Mouse (Mus musculus) MEL (cell line): ENCODE measurements around the gene Paxbp1. TPM values are rescaled to one million over a fixed set of nuclear protein-coding genes. Genes with fewer than 3 reads are reported as not detected.
A peak's percentile ranks its signal among the peaks of the same experiment; 100 is the strongest.

Experiments used
- DNase-seq: peaks from one replicate; pipeline ENCODE4 v3.0.0; 2011; ENCODE audit warnings: low read depth, low spot score
- H3K27ac ChIP-seq: 2 replicates; pipeline ENCODE4 v1.5.1; 2012; ENCODE audit warnings: low read depth, mild to moderate bottlenecking, control low read depth, low read length, moderate library complexity; ENCODE audit not compliant: control insufficient read depth
- H3K27me3 ChIP-seq, 2 experiments: fragments of 150-350 bp in 1 of 2; sonication (generic) in 1 of 2; 2 replicates each; pipeline ENCODE4 v1.6.1; 2012; ENCODE audit warnings: low read length in 2 of 2, mild to moderate bottlenecking in 2 of 2, improper control_type of control experiment in 1 of 2, moderate library complexity in 1 of 2; ENCODE audit not compliant: insufficient read depth in 2 of 2, control insufficient read depth in 1 of 2
- H3K36me3 ChIP-seq, 2 experiments: 2 replicates each; pipeline ENCODE4 v1.6.1; 2012 to 2014; ENCODE audit warnings: low read length in 2 of 2, improper control_type of control experiment in 1 of 2, inconsistent platforms in 1 of 2, mild to moderate bottlenecking in 1 of 2; ENCODE audit not compliant: insufficient read depth in 2 of 2, control insufficient read depth in 1 of 2
- H3K4me1 ChIP-seq, 2 experiments: fragments of 150-350 bp in 1 of 2; sonication (generic) in 1 of 2; 2 replicates each; pipeline ENCODE4 v1.6.1; 2012; ENCODE audit warnings: low read length in 2 of 2, improper control_type of control experiment in 1 of 2, mild to moderate bottlenecking in 1 of 2; ENCODE audit not compliant: insufficient read depth in 2 of 2, control insufficient read depth in 1 of 2
- H3K4me3 ChIP-seq, 2 experiments: fragments of 150-350 bp in 1 of 2; sonication (generic) in 1 of 2; 2 replicates each; pipeline ENCODE4 v1.5.1; 2012; ENCODE audit warnings: low read depth in 2 of 2, low read length in 2 of 2, mild to moderate bottlenecking in 2 of 2, moderate library complexity in 2 of 2, control low read depth in 1 of 2, improper control_type of control experiment in 1 of 2; ENCODE audit not compliant: control insufficient read depth in 1 of 2, insufficient read depth in 1 of 2
- H3K79me2 ChIP-seq: 2 replicates; pipeline ENCODE4 v1.6.1; 2012; ENCODE audit warnings: mild to moderate bottlenecking, low read length, moderate library complexity; ENCODE audit not compliant: control insufficient read depth, poor library complexity, insufficient read depth
- H3K9ac ChIP-seq: 2 replicates; pipeline ENCODE4 v1.6.1; 2012; ENCODE audit warnings: low read depth, mild to moderate bottlenecking, control low read depth, low read length, moderate library complexity; ENCODE audit not compliant: control insufficient read depth, poor library complexity, severe bottlenecking
- H3K9me3 ChIP-seq: fragments of 150-350 bp; sonication (generic); replicated peaks from 2 replicates; pipeline ENCODE4 v1.6.1; 2012; ENCODE audit warnings: mild to moderate bottlenecking, low read length, improper control_type of control experiment, moderate library complexity; ENCODE audit not compliant: insufficient read depth
- BHLHE40 ChIP-seq: IDR thresholded peaks from 2 replicates; pipeline ENCODE4 v1.6.1; 2012; ENCODE audit warnings: low read depth, mild to moderate bottlenecking, inconsistent platforms, low read length, improper control_type of control experiment, borderline replicate concordance
- CHD1 ChIP-seq: IDR thresholded peaks from 2 replicates; pipeline ENCODE4 v1.6.1; 2012; ENCODE audit warnings: low read depth, mild to moderate bottlenecking, inconsistent platforms, low read length, improper control_type of control experiment
- CHD2 ChIP-seq: IDR thresholded peaks from 2 replicates; pipeline ENCODE4 v1.6.1; 2011; ENCODE audit warnings: low read length, improper control_type of control experiment
- CTCF ChIP-seq, 3 experiments: IDR thresholded peaks in 2 of 3; conservative IDR thresholded peaks in 1 of 3; 2 replicates each; pipeline ENCODE4 v1.5.1; 2011 to 2012; ENCODE audit warnings: low read length in 3 of 3, low read depth in 2 of 3, mild to moderate bottlenecking in 2 of 3, improper control_type of control experiment in 1 of 3, inconsistent platforms in 1 of 3, mixed read lengths in 1 of 3, moderate library complexity in 1 of 3; ENCODE audit not compliant: control insufficient read depth in 1 of 3, insufficient read depth in 1 of 3, poor library complexity in 1 of 3, severe bottlenecking in 1 of 3
- E2F4 ChIP-seq: IDR thresholded peaks from 2 replicates; pipeline ENCODE4 v1.6.1; 2011; ENCODE audit warnings: low read depth, low read length, improper control_type of control experiment, borderline replicate concordance
- ELF1 ChIP-seq: IDR thresholded peaks from 2 replicates; pipeline ENCODE4 v1.6.1; 2014; ENCODE audit warnings: low read depth, mild to moderate bottlenecking, inconsistent platforms, low read length, improper control_type of control experiment, moderate library complexity
- ETS1 ChIP-seq: IDR thresholded peaks from 2 replicates; pipeline ENCODE4 v1.6.1; 2012; ENCODE audit warnings: low read depth, mild to moderate bottlenecking, inconsistent platforms, low read length, improper control_type of control experiment, moderate library complexity
- GABPA ChIP-seq: IDR thresholded peaks from 2 replicates; pipeline ENCODE4 v1.6.1; 2012; ENCODE audit warnings: low read depth, mild to moderate bottlenecking, inconsistent platforms, low read length, improper control_type of control experiment, moderate library complexity
- HCFC1 ChIP-seq: IDR thresholded peaks from 2 replicates; pipeline ENCODE4 v1.6.1; 2012; ENCODE audit warnings: low read depth, mild to moderate bottlenecking, inconsistent platforms, low read length, improper control_type of control experiment, moderate library complexity
- JUND ChIP-seq: IDR thresholded peaks from 2 replicates; pipeline ENCODE4 v1.6.1; 2011; ENCODE audit warnings: low read depth, mild to moderate bottlenecking, improper control_type of control experiment, low read length
- MAZ ChIP-seq: IDR thresholded peaks from 2 replicates; pipeline ENCODE4 v1.6.1; 2012; ENCODE audit warnings: low read depth, mild to moderate bottlenecking, inconsistent platforms, low read length, improper control_type of control experiment
- MEF2A ChIP-seq: IDR thresholded peaks from 2 replicates; pipeline ENCODE4 v1.6.1; 2014; ENCODE audit warnings: low read depth, mild to moderate bottlenecking, inconsistent platforms, low read length, improper control_type of control experiment; ENCODE audit not compliant: poor library complexity, insufficient replicate concordance, severe bottlenecking; ENCODE audit errors: extremely low read depth
- MYB ChIP-seq: IDR thresholded peaks from 2 replicates; pipeline ENCODE4 v1.6.1; 2011; ENCODE audit warnings: mild to moderate bottlenecking, low read depth, low read length, improper control_type of control experiment
- MYC ChIP-seq: IDR thresholded peaks from 2 replicates; pipeline ENCODE4 v1.6.1; 2011; ENCODE audit warnings: low read depth, mild to moderate bottlenecking, low read length, improper control_type of control experiment, moderate library complexity
- POLR2AphosphoS5 ChIP-seq: IDR thresholded peaks from 2 replicates; pipeline ENCODE4 v1.6.1; 2012; ENCODE audit warnings: low read depth, borderline replicate concordance, mild to moderate bottlenecking, inconsistent platforms, low read length, moderate library complexity, mixed read lengths
- RAD21 ChIP-seq: IDR thresholded peaks from 2 replicates; pipeline ENCODE4 v1.6.1; 2011; ENCODE audit warnings: mild to moderate bottlenecking, low read depth, low read length, improper control_type of control experiment
- RCOR1 ChIP-seq: IDR thresholded peaks from 2 replicates; pipeline ENCODE4 v1.6.1; 2012; ENCODE audit warnings: low read depth, mild to moderate bottlenecking, inconsistent platforms, low read length, improper control_type of control experiment
- SIN3A ChIP-seq: IDR thresholded peaks from 2 replicates; pipeline ENCODE4 v1.6.1; 2012; ENCODE audit warnings: low read length, improper control_type of control experiment, inconsistent platforms
- TAL1 ChIP-seq: IDR thresholded peaks from 2 replicates; pipeline ENCODE4 v1.6.1; 2012; ENCODE audit warnings: mild to moderate bottlenecking, inconsistent platforms, low read length, moderate library complexity, mixed read lengths
- TBP ChIP-seq: IDR thresholded peaks from 2 replicates; pipeline ENCODE4 v1.8.0; 2011; ENCODE audit warnings: low read depth, low read length, improper control_type of control experiment
- USF2 ChIP-seq, 2 experiments: IDR thresholded peaks; 2 replicates each; pipeline ENCODE4 v1.6.1; 2011 to 2012; ENCODE audit warnings: improper control_type of control experiment in 2 of 2, low read length in 2 of 2, borderline replicate concordance in 1 of 2, inconsistent platforms in 1 of 2, low read depth in 1 of 2, mild to moderate bottlenecking in 1 of 2; ENCODE audit not compliant: insufficient read depth in 1 of 2
- ZC3H11A ChIP-seq: IDR thresholded peaks from 2 replicates; pipeline ENCODE4 v1.6.1; 2012; ENCODE audit warnings: low read depth, mild to moderate bottlenecking, inconsistent platforms, low read length, improper control_type of control experiment
- ZKSCAN1 ChIP-seq: IDR thresholded peaks from 2 replicates; pipeline ENCODE4 v1.6.1; 2012; ENCODE audit warnings: low read depth, mild to moderate bottlenecking, inconsistent platforms, low read length, improper control_type of control experiment, moderate library complexity
- ZMIZ1 ChIP-seq: IDR thresholded peaks from 2 replicates; pipeline ENCODE4 v1.6.1; 2012; ENCODE audit warnings: low read depth, mild to moderate bottlenecking, inconsistent platforms, low read length, improper control_type of control experiment, moderate library complexity
- ZNF384 ChIP-seq: IDR thresholded peaks from 2 replicates; pipeline ENCODE4 v1.6.1; 2012; ENCODE audit warnings: low read depth, mild to moderate bottlenecking, inconsistent platforms, low read length, improper control_type of control experiment
- polyA plus RNA-seq, 2 experiments: library from polyadenylated mRNA; stranded (reverse) in 1 of 2; unstranded in 1 of 2; fragments of >175 nt in 1 of 2; fragments of >200 nt in 1 of 2; gene quantifications; 2 replicates each; pipeline versions ENCODE4 v1.2.1 to v1.2.4; 2012; ENCODE audit warnings: low replicate concordance in 2 of 2, low read depth in 1 of 2; ENCODE audit not compliant: insufficient read length in 2 of 2, insufficient read depth in 1 of 2, missing spikeins in 1 of 2
- total RNA-seq: library from RNA; depleted of rRNA; stranded (reverse); fragments of 300-350 nt; gene quantifications from 2 replicates; pipeline ENCODE4 v1.2.3, GENCODE M21; 2012

Gene Paxbp1
- total and polyA plus RNA-seq, 3 experiments, result 23.8 to 49.6 TPM; not detected in 1

GRCm38 (mm10) chr16:91001098-91001497, 43.2 kb downstream of the Paxbp1 start:
- no peak overlapping the region for H3K4me3 ChIP-seq
- no peaks in the 10 kb centered on the region for H3K9me3 ChIP-seq
- TF ChIP-seq BHLHE40 (no peak), MEF2A (no peak), ELF1 (no peak), ZC3H11A (no peak), MAZ (no peak), MYB (no peak), ZKSCAN1 (no peak), MYC (no peak), ZMIZ1 (no peak), TBP (no peak), JUND (no peak), E2F4 (no peak), USF2 (IDR thresholded peaks at IDR 0.05; ENCODE audit: borderline replicate concordance in 1 of 2, insufficient read depth in 1 of 2, low read depth in 1 of 2, low read length in 2 of 2) (no peak), CHD1 (no peak), TAL1 (no peak), SIN3A (no peak), ZNF384 (no peak), ETS1 (no peak), HCFC1 (no peak)
- TF ChIP-seq, all 39 proteins: peak for 0
- Histone ChIP-seq H3K9ac (no peak overlapping the region), H3K4me1 (peaks cover 9 to 21% of the 10 kb centered on the region in 2 experiments), H3K79me2 (peaks cover 5% of the 10 kb centered on the region; the same call in 1 of the 2 replicates), H3K36me3 (peaks cover 0 to 4% of the 10 kb centered on the region in 2 experiments; a peak in 2 of 4 replicates), H3K27me3 (no peaks in the 10 kb centered on the region), H3K27ac (no peak overlapping the region)
- peak; percentile 39 for DNase-seq

GRCm38 (mm10) chr16:90999827-91000226, 44.5 kb downstream of the Paxbp1 start:
- no peak for DNase-seq

More at GRCm38 (mm10) chr16:90999827-91000226, 44.5 kb downstream of the Paxbp1 start:
- Histone ChIP-seq H3K36me3 (peaks cover 0 to 11% of the 10 kb centered on the region in 2 experiments; a peak in 3 of 4 replicates), H3K9ac (no peak overlapping the region), H3K9me3 (no peaks in the 10 kb centered on the region), H3K4me3 (no peak overlapping the region), H3K4me1 (peaks cover 13 to 24% of the 10 kb centered on the region in 2 experiments), H3K27ac (no peak overlapping the region), H3K27me3 (no peaks in the 10 kb centered on the region), H3K79me2 (peaks cover 5% of the 10 kb centered on the region; the same call in 1 of the 2 replicates)
- TF ChIP-seq CHD2, result no peak
- TF ChIP-seq CTCF (IDR thresholded peaks at IDR 0.05 in 2 of 3, conservative IDR thresholded peaks at IDR 0.05 in 1 of 3; ENCODE audit: control insufficient read depth in 1 of 3, insufficient read depth in 1 of 3, low read depth in 2 of 3, low read length in 3 of 3, poor library complexity in 1 of 3, severe bottlenecking in 1 of 3), result no peak
- TF ChIP-seq GABPA, result no peak
- no peak for TF ChIP-seq RCOR1
- no peak for TF ChIP-seq RAD21
- TF ChIP-seq ZNF384, result no peak
- TF ChIP-seq SIN3A, result no peak
- no peak for TF ChIP-seq POLR2AphosphoS5
